Mouse (Mus musculus): Measurements from ENCODE around the gene Fam160b1. TPM values are rescaled to one million over a fixed set of nuclear protein-coding genes. Genes with fewer than 3 reads are reported as not detected.
A peak's percentile ranks its signal among the peaks of the same experiment; 100 is the strongest.

Gene Fam160b1
- polyA plus RNA-seq, 1 experiment from 2014 or later: 13.1 TPM

- Histone ChIP-seq H3K27ac (replicated peaks) (no peak overlapping the region; the same call in 1 of the 2 replicates), H3K4me1 (peaks cover 78% of the 10 kb centered on the region), H3K36me3 (replicated peaks) (0 out of 2 replicates have a peak, but pooled peaks cover 2% of the 10 kb centered on the region), H3K27me3 (replicated peaks; ENCODE audit: low read depth, poor library complexity, severe bottlenecking) (no peaks in the 10 kb centered on the region), H3K9me3 (no peaks in the 10 kb centered on the region), H3K4me3 (peak overlapping the region; percentile 98)
- no peak for DNase-seq (ENCODE audit: low spot score)
- 37% methylated on average over 5 of the region's 5 CpGs for WGBS
Measured at GRCm38 (mm10) chr19:57362586-57362985, 2.1 kb downstream of the Fam160b1 start.

GRCm38 (mm10) chr19:57363076-57363475 is 2.6 kb downstream of the Fam160b1 start:
- Histone ChIP-seq H3K27ac (replicated peaks) (peak overlapping the region; percentile 1; the same call in 1 of the 2 replicates), H3K4me1 (peaks cover 80% of the 10 kb centered on the region), H3K4me3 (peak overlapping the region; percentile 98), H3K27me3 (replicated peaks; ENCODE audit: low read depth, poor library complexity, severe bottlenecking) (no peaks in the 10 kb centered on the region), H3K36me3 (replicated peaks) (0 out of 2 replicates have a peak, but pooled peaks cover 4% of the 10 kb centered on the region), H3K9me3 (no peaks in the 10 kb centered on the region)
- 41% methylated on average over 7 of the region's 7 CpGs for WGBS
- DNase-seq (ENCODE audit: low spot score): no peak

GRCm38 (mm10) chr19:57363538-57363937 is 3.1 kb downstream of the Fam160b1 start:
- WGBS: 92% methylated on average over 7 of the region's 7 CpGs
- Histone ChIP-seq H3K27me3 (replicated peaks; ENCODE audit: low read depth, poor library complexity, severe bottlenecking) (no peaks in the 10 kb centered on the region), H3K4me1 (peaks cover 78% of the 10 kb centered on the region), H3K36me3 (replicated peaks) (peaks cover 8% of the 10 kb centered on the region), H3K9me3 (no peaks in the 10 kb centered on the region), H3K4me3 (peak overlapping the region; percentile 98), H3K27ac (replicated peaks) (0 out of 2 replicates have a peak overlapping the region, but pooled peaks have one; percentile 1)
- no peak for DNase-seq (ENCODE audit: low spot score)

GRCm38 (mm10) chr19:57364942-57365673 is 4.6 kb downstream of the Fam160b1 start:
- peak overlapping the region; percentile 17; the same call in 1 of the 2 replicates for H3K4me3 ChIP-seq
- H3K36me3 ChIP-seq (replicated peaks): peaks cover 24% of the 10 kb centered on the region
- H3K27ac ChIP-seq (replicated peaks): peak overlapping the region; percentile 3; the same call in 1 of the 2 replicates
- no peaks in the 10 kb centered on the region for H3K9me3 ChIP-seq
- DNase-seq (ENCODE audit: low spot score): peak; percentile 26
- no peaks in the 10 kb centered on the region for H3K27me3 ChIP-seq (replicated peaks; ENCODE audit: low read depth, poor library complexity, severe bottlenecking)
- peaks cover 69% of the 10 kb centered on the region for H3K4me1 ChIP-seq
- WGBS: 53% methylated on average over 11 of the region's 11 CpGs

GRCm38 (mm10) chr19:57366007-57366406 is 5.5 kb downstream of the Fam160b1 start:
- H3K4me1 ChIP-seq: peaks cover 67% of the 10 kb centered on the region

GRCm38 (mm10) chr19:57366626-57367025 is 6.1 kb downstream of the Fam160b1 start:
- Histone ChIP-seq H3K27ac (replicated peaks) (no peak overlapping the region), H3K36me3 (replicated peaks) (peaks cover 39% of the 10 kb centered on the region), H3K27me3 (replicated peaks; ENCODE audit: low read depth, poor library complexity, severe bottlenecking) (no peaks in the 10 kb centered on the region), H3K4me1 (peaks cover 67% of the 10 kb centered on the region), H3K9me3 (no peaks in the 10 kb centered on the region), H3K4me3 (no peak overlapping the region)
- DNase-seq (ENCODE audit: low spot score): no peak
- WGBS: 67% methylated on average over 5 of the region's 5 CpGs

More at GRCm38 (mm10) chr19:57366007-57366406, 5.5 kb downstream of the Fam160b1 start:
- no peaks in the 10 kb centered on the region for H3K27me3 ChIP-seq (replicated peaks; ENCODE audit: low read depth, poor library complexity, severe bottlenecking)
- no peaks in the 10 kb centered on the region for H3K9me3 ChIP-seq
- no peak overlapping the region for H3K4me3 ChIP-seq
- WGBS: 74% methylated on average over 8 of the region's 8 CpGs
- no peak for DNase-seq (ENCODE audit: low spot score)
- H3K36me3 ChIP-seq (replicated peaks): peaks cover 33% of the 10 kb centered on the region
- H3K27ac ChIP-seq (replicated peaks): no peak overlapping the region; the same call in 1 of the 2 replicates

- H3K4me3 ChIP-seq: no peak overlapping the region
- no peaks in the 10 kb centered on the region for H3K9me3 ChIP-seq
- H3K4me1 ChIP-seq: peaks cover 64% of the 10 kb centered on the region
- H3K27ac ChIP-seq (replicated peaks): no peak overlapping the region
- 68% methylated on average over 4 of the region's 4 CpGs for WGBS
- no peak for DNase-seq (ENCODE audit: low spot score)
- no peaks in the 10 kb centered on the region for H3K27me3 ChIP-seq (replicated peaks; ENCODE audit: low read depth, poor library complexity, severe bottlenecking)
- peaks cover 45% of the 10 kb centered on the region for H3K36me3 ChIP-seq (replicated peaks)
Measured at GRCm38 (mm10) chr19:57367201-57367600, 6.7 kb downstream of the Fam160b1 start.

GRCm38 (mm10) chr19:57367849-57368387 is 7.4 kb downstream of the Fam160b1 start:
- peaks cover 57% of the 10 kb centered on the region for H3K4me1 ChIP-seq
- no peaks in the 10 kb centered on the region for H3K9me3 ChIP-seq
- no peak overlapping the region for H3K27ac ChIP-seq (replicated peaks)
- no peaks in the 10 kb centered on the region for H3K27me3 ChIP-seq (replicated peaks; ENCODE audit: low read depth, poor library complexity, severe bottlenecking)
- peaks cover 52% of the 10 kb centered on the region for H3K36me3 ChIP-seq (replicated peaks)
- DNase-seq (ENCODE audit: low spot score): no peak
- H3K4me3 ChIP-seq: no peak overlapping the region
- 78% methylated on average over 11 of the region's 11 CpGs for WGBS

GRCm38 (mm10) chr19:57373276-57373811 is 12.9 kb downstream of the Fam160b1 start:
- H3K27me3 ChIP-seq (replicated peaks; ENCODE audit: low read depth, poor library complexity, severe bottlenecking): no peaks in the 10 kb centered on the region
- peaks cover 16% of the 10 kb centered on the region; the same call in 1 of the 2 replicates for H3K4me1 ChIP-seq
- H3K36me3 ChIP-seq (replicated peaks): peaks cover 99% of the 10 kb centered on the region
- H3K27ac ChIP-seq (replicated peaks): no peak overlapping the region
- H3K9me3 ChIP-seq: no peaks in the 10 kb centered on the region
- 49% methylated on average over 8 of the region's 8 CpGs for WGBS
- H3K4me3 ChIP-seq: no peak overlapping the region
- DNase-seq (ENCODE audit: low spot score): peak; percentile 35

GRCm38 (mm10) chr19:57375161-57375560 is 14.7 kb downstream of the Fam160b1 start:
- DNase-seq (ENCODE audit: low spot score): no peak
- peaks cover 12% of the 10 kb centered on the region; the same call in 1 of the 2 replicates for H3K4me1 ChIP-seq
- no peaks in the 10 kb centered on the region for H3K27me3 ChIP-seq (replicated peaks; ENCODE audit: low read depth, poor library complexity, severe bottlenecking)
- no peaks in the 10 kb centered on the region for H3K9me3 ChIP-seq
- H3K4me3 ChIP-seq: no peak overlapping the region
- no peak overlapping the region for H3K27ac ChIP-seq (replicated peaks)
- H3K36me3 ChIP-seq (replicated peaks): peaks cover 99% of the 10 kb centered on the region
- 91% methylated on average over 5 of the region's 5 CpGs for WGBS

GRCm38 (mm10) chr19:57375746-57376145 is 15.3 kb downstream of the Fam160b1 start:
- DNase-seq (ENCODE audit: low spot score): no peak
- H3K27ac ChIP-seq (replicated peaks): no peak overlapping the region
- H3K4me1 ChIP-seq: peaks cover 12% of the 10 kb centered on the region; the same call in 1 of the 2 replicates
- 84% methylated on average over 11 of the region's 11 CpGs for WGBS
- H3K27me3 ChIP-seq (replicated peaks; ENCODE audit: low read depth, poor library complexity, severe bottlenecking): no peaks in the 10 kb centered on the region
- H3K9me3 ChIP-seq: no peaks in the 10 kb centered on the region
- no peak overlapping the region for H3K4me3 ChIP-seq
- H3K36me3 ChIP-seq (replicated peaks): peaks cover 99% of the 10 kb centered on the region

- Histone ChIP-seq H3K27ac (replicated peaks) (no peak overlapping the region), H3K36me3 (replicated peaks) (peaks cover 99% of the 10 kb centered on the region), H3K9me3 (no peaks in the 10 kb centered on the region), H3K27me3 (replicated peaks; ENCODE audit: low read depth, poor library complexity, severe bottlenecking) (no peaks in the 10 kb centered on the region), H3K4me1 (peaks cover 12% of the 10 kb centered on the region; the same call in 1 of the 2 replicates), H3K4me3 (no peak overlapping the region)
- DNase-seq (ENCODE audit: low spot score): no peak
- WGBS: 95% methylated on average over 14 of the region's 14 CpGs
Measured at GRCm38 (mm10) chr19:57377043-57377703, 16.7 kb downstream of the Fam160b1 start.

Data from embryonic facial prominence, embryonic 10.5 days (tissue).